Mouse (Mus musculus): ENCODE results near the gene Gstm4. TPM values are rescaled to one million over a fixed set of nuclear protein-coding genes. Genes with fewer than 3 reads are reported as not detected.
A peak's percentile ranks its signal among the peaks of the same experiment; 100 is the strongest.
"Not testable (repeated sequence)": the region's sequence is repeated elsewhere in the genome, so short reads cannot be mapped to it uniquely, and the experiment has no call there.

Gstm4 gene
- total RNA-seq, 2 experiments from 2014 or later, result 12.0 to 19.0 TPM

DNA sequence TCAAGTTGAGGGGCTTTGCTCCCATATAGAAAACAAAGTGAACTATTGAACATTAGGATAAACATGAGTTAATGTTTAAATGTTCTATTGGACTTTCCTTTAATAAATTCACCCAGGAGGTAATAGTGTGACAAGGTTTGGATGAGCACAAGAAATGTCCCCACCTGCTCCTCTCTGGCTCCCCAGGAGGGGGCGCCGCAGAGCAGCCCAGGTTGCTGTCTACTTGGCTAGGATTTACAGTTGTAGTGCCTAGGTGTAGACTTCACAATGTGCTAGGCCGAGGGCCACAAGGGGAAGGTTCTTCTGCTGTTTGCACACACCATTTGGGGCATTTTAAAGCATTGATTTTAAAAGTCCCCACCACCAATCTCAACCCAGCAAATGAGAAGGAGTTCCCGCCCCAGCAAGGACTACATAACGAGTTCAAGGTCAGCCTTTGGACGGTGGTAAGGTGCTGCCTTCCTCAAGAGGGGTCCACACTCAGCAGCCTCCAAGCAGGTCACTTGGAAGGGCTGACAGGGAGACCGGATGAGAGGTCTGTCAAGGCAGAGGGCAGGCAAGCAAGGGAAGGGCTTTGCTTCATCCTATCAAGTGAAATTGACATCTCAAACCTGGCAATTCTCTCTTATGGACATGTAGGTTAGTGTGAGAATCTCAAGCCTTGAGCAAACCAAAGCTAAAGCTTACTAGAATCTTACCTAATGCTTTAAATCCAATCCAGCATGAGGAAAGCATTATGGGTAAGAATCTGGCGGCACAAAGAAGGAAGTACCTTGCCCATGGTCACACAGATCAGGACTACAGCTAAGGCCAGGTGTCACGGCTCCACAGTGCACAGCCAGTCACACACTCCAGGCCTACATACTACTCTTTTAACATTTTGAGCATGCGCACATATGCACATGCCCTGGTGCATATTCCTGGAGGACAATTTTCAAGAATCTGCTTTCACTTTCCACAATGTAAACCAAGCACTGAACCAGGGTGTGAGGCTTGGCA, 25.9 kb upstream of the Gstm4 start:
- peak; percentile 81 to 89 for DNase-seq

DNA sequence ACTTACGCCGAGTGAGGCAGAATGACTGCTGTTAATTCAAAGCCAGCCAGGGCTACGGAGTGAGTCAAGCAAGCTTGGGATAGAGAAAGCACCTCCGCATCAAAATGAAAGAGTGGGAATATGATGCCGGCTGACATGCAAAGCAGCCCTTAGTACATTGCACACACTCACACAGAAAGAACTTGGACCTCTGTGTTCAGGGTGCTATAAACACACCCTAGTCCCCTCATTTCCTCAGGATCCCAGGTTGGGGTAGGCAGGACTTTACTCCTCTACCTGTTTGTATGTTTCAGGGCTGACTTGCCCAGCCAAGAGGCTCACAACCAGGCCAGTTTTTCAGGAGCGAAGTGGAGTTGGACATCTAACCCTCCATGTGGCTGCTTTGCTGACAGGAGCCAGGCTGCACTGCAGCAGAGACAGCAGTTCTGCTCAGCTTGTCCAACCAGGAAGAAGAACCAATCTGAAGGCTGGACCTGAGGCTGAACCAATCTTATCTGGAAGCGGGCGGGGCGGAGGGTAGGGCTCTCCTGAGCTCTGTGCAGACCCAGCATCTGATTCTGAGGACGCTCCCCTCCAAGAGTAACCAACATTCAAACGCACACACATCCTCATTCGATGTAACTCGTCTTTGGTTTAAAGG, 24.7 kb upstream of the Gstm4 start:
- peak; percentile 48 to 57 for DNase-seq

DNA sequence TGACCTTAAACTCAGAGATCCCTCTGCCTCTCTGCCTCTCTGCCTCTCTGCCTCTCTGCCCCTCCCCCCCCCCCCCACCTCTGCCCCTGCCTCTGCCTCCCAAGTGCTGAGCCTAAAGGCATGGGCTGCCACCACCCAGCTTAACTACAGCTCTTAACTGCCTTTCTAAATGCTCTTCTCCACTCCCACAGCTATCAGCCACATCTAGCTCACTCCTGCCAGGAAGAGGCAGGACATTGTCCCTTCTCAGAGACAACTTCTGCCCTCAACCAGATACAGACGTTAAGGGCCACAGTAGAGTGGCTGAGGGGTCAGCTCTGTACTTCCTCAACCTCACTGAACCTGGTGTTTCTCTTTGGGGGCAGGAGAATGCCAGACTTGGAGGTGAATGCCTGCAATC, 24.1 kb upstream of the Gstm4 start:
- no peak for DNase-seq

DNA sequence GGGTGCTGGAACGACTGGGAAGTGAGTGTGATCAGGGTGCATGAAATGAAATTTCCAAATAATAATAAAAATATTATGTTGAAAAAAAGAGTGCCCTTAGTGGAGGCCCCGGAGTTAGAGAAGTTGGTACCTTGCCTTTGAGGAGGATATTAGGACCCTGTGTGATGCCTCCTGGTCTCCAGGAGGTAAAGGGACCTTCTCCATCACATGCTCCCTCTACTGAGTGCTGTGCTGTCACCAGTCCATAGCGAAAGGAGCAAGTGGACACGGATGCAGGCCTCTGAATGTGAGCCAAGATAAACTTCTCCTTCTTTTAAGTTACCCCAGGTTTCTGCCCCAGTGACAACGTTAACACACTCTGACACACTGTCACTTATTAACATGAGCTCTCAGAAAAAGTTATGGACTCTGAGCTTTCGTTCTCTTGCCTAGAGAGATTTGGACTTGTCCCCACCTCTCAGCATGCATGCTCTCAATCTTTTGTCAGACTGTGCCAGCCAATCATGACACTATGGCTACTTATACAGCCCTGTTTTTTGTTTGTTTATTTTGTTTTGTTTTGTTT, 22.8 kb upstream of the Gstm4 start:
- no peak for DNase-seq

DNA sequence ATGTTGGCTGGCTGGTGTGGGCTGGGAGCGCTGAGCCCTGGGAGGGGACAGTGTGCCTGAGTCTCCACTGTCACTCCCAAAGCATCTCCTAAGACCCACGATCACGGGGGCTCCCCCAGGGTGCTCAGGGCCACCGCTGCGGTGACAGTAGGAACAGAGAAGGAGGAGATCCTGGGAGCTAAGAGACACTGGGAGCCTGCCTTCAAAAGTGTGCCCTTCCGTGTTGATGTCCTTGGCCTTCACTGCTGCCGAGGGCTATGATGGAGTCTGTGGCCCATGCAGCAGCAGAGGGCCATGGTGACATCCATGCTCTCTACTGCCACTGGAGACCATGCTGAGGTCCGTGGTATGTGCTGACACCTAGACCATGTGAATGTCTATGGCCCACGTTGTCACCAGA, 20.9 kb upstream of the Gstm4 start:
- DNase-seq, result no peak

DNA sequence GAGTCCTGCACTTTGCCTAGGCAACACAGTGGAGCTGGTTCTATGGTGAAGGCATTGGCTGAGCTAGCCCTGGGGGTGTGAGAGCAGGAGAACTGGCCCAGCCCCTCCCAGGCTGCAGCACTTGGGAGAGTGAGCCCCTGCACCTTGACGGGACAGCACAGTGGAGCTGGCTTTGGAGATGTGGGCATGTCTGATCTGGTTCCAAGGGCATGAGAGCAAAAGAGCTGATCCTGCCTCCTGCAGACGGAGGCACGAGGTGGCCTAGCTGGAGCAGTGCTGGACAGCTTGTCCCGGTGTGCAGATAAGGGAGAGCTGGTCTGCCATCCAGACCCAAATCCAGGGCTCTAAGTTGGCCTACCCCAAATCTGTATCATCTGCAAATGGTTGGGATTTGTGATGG, 20.0 kb upstream of the Gstm4 start:
- no peak for DNase-seq

DNA sequence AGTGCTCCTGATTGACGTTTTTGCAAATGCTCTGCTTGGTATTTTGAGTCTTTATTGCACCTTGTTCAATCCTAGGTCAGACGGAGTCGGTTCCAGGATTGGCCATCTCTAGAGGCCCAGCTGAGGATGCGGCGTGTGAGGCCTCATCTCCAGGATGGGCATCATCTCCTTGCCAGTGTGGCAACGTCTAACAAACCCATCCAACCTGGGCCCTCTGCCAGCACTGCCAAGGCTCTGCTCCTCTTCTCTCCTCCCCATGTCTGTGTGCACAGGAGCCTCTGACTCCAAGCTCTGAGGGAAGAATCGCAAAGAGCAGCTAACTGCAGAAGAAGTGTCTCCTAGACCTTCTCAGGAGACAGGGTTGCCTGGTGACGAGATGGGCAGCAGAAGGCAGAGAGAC, 18.0 kb upstream of the Gstm4 start:
- peak; percentile 49 to 59 for DNase-seq

DNA sequence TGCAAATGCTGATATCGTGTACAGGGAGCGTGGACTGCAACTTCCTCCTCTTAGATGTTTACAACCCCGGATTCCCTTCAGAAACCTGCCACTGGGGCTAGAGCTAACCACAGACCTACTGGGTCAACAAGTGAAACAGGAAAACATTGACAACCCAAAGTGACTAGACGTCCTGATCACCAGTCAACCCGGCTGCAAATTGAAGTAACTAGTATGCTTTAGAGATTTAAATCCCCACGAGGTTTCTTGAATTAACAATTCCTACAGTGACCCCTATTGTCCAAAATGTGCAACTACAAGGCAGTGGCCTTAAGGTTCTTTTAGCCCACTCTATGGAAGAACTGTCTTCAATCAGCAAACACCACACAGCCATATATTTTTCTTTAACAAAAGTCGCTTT, 16.7 kb upstream of the Gstm4 start:
- DNase-seq, result peak in 1 of 2 experiments; percentile 59

DNA sequence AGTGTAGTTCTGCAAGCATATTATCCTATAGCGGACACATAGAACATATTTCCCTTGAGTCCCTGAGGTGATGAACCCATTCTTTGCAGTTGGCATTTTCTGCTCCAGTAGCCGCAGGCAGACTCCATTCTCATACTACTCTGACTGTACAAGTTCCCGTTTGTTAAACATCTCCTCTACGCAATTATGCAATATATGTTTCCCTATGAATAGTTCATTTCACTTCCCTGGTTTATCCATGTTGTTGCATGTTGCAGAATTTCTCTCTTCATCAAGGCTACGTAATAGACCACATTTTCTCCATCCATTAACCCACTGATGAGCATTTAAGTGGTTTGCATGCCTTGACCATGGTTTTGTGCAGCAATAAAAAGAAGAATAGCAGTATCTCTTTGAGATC, 5.8 kb upstream of the Gstm4 start:
- no peak for DNase-seq

DNA sequence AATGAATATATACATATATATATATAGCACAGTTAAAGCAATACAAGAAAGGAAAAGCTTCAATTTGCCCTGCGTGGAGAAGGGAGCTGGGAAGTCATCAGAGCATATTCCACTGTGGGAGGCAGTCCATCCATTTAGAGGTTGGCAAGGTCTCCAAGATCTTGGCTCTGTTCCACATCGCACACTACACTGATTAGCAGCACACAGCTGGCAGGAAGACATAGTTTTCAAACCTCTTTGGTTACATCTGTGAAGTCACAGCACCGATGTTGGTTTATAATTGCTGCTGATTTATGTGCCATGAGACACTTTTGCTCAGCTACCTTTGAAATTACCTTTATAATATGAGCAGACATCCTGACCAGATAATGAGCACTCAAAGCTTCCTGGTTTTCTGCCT, 3.6 kb upstream of the Gstm4 start:
- no peak for DNase-seq

DNA sequence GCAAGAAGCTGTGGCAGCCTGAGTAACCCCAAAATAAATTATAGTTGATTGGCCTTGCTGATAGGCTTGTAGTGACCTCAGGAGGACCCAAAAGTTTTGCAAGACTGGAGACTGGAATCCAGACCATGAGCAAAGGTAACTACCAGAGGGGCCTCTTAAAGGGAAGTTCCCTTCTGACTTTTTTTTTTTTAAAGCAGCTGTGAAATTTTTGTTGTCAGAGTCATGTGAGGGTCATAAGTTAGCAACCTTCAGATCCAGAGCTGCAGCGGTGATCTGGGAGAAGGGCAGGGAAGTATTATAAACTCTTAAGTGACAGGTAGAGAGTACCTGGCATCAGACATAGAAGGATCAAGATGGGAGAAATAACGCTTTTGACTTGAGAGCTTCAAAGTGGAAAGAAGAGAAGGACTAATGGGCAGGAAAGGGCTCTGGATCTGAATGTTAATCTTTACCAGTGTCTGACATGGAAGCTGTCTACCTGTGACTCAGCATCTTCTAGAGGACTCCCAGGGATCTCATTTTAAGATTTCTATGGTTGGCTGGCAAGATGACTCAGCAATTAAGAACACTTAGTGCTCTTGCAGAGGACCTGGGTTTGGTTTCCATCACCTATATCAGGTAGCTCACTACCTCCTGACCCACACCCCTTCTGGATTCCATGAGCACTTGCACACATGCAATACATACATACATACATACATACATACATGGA, 2.4 kb upstream of the Gstm4 start:
- no peak for DNase-seq

DNA sequence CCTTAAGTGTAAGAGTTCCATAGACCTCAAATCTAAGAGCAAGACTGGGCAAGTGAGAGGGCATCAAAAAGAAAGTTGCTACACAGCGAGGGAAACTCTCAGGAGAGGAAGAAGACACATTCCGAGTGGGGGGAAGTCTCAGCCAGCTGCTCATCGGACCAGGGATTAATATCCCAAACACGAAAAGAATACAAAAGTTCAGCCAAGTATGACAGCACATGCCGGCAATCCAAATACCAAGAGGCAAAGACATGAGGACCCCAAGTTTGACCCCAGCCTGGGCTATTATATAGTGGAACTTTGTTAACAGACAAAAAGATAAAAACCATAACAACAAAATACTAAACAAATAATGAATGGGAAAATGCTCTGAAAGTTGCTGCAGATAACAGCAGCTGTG, 11.5 kb downstream of the Gstm4 start:
- DNase-seq, result no peak

DNA sequence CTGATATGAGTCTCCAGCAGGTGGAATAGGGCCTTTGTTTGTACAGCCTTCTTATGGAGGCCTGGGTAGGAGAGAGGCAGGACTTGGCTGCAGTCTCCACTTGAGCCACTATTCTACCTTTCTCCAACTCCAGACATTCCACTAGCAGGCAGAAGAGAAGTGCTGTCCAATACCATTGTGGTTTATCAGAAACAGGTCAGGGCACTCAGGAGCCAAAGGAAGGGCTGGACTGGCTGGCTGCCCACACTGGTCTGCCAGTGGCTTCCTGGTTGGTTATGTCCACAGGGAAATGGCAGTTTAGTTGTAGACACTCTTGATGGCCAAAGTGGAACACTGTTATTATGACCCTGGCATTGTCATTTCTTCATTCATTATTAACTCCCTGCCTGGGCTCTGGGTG, 12.6 kb downstream of the Gstm4 start:
- no peak for DNase-seq

DNA sequence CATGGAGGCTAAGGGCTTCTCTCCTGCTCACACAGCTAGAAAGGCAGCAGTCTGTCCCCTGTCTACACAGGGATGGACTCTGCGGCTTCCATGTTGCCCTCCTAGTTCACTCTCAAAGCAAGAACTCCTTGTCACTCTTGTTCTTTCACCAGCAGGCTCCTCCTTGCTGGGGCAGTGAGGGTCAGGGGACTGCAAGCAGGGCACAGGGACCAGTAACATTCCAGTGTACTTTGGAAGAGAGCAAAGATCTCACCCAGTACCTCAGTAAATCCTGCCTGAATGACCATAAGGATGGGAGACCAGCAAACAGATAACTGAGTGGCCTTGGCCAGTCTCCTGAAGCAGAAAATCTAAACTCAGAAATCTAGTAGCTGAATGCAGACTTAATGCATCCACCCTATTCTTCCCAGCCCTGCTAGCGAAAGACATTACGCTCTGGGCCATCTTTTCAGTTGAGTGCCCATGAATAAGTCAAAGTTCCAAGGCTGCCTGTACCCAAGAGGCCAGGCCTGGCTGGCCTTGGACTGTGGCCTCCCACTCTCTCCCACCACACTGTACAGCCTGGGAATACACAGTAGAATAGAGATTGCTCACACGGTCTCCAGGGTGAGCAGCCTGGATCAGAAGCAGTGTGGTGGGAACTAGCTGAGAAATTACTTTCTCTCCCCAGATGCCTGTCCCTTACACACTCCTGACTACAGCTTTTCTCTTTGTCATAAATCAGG, 15.9 kb downstream of the Gstm4 start:
- peak in 1 of 2 experiments; percentile 10 for DNase-seq

DNA sequence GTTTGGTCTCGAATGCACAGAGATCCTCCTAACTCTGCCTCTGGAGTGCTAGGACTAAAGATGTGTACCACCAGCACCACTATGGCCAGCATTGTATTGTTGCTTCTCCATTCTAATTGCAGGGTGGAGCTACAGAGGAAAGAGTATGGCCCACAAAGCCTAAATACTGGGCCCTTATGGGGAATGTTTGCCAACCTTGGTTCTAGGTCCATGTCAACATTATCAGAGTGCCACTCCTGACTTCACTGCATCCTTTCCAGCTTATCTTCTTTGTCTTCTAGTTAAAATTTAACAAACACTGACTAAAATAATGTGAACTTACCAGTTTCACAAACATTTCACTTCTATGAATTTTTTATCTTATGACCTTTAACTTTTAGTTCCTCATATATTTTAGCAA, 18.1 kb downstream of the Gstm4 start:
- no peak for DNase-seq

DNA sequence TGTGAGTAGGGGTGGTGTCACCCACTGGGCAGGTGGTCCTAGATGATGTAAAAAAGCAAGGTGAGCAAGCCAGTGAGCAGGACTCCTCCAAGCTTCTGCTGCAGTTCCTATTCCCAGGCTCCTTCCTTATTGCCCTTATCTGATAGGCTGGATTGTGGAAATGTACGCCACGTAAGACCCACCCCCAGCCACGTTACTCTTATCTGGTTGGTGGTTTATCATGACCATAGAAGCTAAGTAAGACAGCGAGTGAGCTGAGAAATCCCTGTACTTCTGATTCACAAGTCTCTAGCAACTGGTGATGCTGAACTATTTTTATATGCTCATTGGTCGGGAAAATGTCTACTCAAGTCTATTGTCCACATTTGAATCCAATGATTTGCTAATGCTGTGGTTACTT, 18.6 kb downstream of the Gstm4 start:
- DNase-seq, result no peak

DNA sequence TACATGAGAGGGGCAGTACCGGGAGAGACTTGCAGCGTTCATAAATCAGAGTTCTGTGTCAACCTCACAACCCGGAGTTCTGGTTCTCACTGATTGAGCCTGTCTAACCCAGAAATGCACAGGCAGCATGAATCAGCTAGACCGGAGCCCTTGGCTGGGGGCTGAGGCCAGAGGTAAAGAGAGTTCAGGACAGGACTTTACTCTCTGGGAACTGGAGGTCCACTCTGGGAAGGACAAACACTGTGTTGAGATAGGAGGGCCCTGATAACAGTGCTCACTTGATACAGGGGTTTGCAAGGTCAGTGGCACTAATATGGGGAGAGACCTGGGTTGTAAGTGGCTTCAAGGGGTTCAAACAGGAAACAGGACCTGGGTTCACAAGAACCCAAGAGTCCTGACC, 19.4 kb downstream of the Gstm4 start:
- DNase-seq, result peak; percentile 9 to 52

DNA sequence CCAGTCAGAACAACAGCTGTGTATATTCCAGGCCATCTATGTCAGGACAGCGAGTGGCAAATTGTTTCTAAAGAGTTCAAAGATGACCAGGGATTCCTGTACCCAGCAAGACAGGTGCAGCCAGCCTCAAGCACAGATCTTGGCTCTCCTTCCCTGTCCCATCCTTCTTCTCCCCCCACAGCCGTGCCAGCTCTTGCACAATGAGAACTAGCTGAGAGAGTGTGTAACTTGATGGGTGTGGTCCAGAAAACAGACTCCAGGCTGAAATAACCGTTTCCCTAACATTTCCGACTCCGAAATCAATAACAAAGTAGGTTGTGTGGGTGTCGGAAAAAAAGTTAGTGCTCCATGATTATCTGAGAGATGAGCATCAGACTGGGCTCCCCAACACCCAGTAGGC, 22.0 kb downstream of the Gstm4 start:
- DNase-seq, result peak in 1 of 2 experiments; percentile 13

DNA sequence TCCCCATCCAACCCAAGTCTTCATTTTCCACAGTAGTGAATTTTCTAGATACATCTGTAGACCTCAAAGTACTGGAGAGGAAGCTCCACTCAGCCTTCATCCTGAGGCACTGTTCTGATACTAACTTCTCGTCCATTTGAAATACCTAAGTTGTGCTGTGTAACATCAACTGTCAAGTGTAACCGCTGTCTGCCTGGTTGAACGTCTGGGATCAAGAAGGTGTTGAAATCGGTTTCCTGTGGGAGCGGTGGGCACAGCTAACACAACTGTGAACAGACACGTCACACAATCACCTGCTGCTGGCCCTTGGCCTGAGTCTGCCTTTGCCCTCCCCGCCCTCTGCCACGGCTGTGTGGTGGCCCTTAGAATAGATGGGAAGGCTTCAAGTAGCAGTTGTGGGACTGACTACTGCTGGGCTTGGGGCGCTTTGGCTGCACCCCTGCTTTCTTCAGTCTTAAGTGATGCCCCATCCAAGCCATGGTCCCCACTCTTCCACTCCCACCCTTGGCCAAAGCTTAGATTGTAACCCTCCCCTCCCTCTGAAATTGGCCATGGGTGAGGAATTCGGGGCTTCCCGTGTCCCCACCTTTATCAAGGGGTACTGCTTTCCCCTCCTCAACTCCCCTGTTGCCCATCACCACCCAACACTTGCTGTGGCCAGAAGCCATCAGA, 24.2 kb downstream of the Gstm4 start:
- DNase-seq, result not testable (repeated sequence)

DNA sequence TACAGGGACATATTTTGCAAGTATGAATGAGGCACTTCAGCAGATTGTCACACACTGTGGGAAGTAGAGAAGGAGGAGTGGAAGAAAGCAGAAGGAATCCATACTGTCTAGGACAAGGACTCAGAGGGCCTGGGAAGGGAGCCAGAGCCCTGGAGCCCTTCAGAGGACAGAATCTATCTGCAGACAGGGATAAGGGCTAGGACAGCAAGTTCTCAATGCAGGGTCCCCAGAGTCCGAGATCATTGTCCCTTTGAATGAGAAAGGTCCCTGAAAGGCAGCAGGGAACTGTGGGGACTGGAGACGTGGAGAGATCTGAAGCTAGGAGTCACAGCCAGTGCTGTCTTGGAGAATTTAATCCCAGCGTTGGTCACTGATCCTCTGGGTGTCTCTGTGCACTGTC, 25.5 kb downstream of the Gstm4 start:
- DNase-seq, result not testable (repeated sequence)

DNA sequence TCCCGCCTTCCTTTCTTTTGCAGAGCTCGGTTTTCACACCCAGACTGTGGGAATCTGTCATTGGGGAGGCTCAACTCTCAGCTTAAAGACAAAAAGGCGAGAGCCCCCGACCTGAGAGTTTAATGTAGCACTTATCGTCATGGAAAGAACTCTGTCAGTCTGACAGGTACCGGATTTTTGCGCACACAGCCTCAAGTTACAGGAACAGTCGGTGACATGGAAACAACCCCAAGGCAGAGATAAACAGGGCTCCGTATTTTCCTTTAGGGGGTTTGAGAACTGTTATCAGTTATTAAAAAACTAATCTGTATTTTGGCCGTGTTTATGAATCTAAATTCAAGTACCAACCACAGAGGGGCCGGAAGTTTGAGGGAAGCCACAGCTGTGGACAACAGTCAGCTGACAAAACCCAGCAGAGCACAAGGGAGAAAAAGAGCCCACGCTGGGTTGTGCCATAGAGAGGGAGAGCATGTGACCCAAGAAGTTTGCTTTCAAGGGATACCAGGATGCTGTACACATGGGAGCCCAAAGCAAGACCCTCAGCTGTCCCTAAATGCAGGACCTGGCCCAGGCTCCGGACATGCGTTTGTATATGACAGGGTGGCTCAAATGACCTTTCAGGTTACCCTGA, 26.4 kb downstream of the Gstm4 start:
- no peak for DNase-seq

Data from adrenal gland, postnatal 36 days (tissue).